Comparison of ENCODE assay signal across 8 mouse cellular contexts in the genomic region with DNA sequence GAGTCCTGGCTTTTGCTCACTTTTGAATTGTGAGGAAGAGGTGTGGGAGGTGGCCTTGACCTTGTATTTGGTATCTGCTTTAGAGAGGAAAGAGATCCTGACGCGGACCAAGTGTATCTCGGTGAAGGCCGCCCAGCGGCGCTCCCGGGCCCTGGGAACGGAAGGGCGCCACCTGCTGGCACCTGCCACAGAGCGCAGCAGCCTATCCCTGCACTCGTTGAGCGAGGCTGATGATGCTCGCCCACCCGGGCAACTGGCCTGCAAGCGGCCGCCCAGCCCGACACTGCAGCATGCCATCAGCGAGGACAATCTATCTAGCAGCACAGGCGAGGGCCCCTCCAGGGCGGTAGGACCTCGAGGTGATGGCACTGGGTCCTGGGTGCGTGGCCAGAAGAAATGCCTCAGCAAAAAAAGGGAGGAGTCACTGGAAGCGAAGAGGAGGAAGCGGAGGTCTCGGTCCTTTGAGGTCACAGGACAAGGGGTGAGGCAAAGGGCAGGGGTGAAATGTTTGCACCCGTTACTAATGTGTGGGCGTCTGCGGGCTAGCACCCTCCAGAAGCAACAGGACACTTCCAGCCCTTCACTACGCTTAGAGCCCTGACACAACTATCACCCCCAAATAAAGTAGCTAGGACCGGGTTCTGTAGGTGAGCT. TPM values are rescaled to one million over a fixed set of nuclear protein-coding genes. Genes with fewer than 3 reads are reported as not detected.
DNase-seq lines count a peak whose midpoint lies in the region; ATAC-seq lines count a peak whose summit lies in the region.

No protein-coding gene starts in this region.

- no peak overlapping the region for H3K27ac ChIP-seq in hindbrain, embryonic 15.5 days (replicated peaks)

- intact Hi-C loops in left cerebral cortex, postnatal 14 days (cut with DNase I), result loop anchor here (2.0 to 5.0 kb wide), 2 partner anchors 44 to 112 kb away; a partner anchor contains a TSS

- H3K4me3 ChIP-seq in hindbrain, embryonic 15.5 days, result peak overlapping the region; percentile 26

- peaks cover 20% of the 10 kb centered on the region for H3K27me3 ChIP-seq in hindbrain, embryonic 15.5 days

- 13% methylated on average over 30 of the region's 30 CpGs for WGBS in hindbrain, embryonic 15.5 days

- peaks cover 49% of the 10 kb centered on the region for H3K4me1 ChIP-seq in hindbrain, embryonic 15.5 days (replicated peaks)

- peak overlapping the region; percentile 55 for H3K4me2 ChIP-seq in hindbrain, embryonic 15.5 days

- no peak overlapping the region for H3K9ac ChIP-seq in hindbrain, embryonic 15.5 days

- DNase-seq in T-cell, adult 2 months (ENCODE audit: low spot score), result peak; percentile 55
- peak; percentile 94 to 95 for DNase-seq in cerebellum, postnatal 25 days
- DNase-seq in gastrocnemius, adult 18-20 months (ENCODE audit: low spot score), result peak; percentile 80
- peak; percentile 82 to 88 for DNase-seq in left cerebral cortex, postnatal 14 days (ENCODE audit: low spot score in 2 of 2)
- peak; percentile 88 for DNase-seq in right cerebral cortex, postnatal 14 days
- peak; percentile 64 to 72 for DNase-seq in urinary bladder, postnatal 36 days (ENCODE audit: low spot score in 2 of 2)

- peak; percentile 16; the same call in 1 of the 2 replicates for ATAC-seq in hindbrain, embryonic 15.5 days (ENCODE audit: low FRiP score, low read depth)
- ATAC-seq in megakaryocyte-erythroid progenitor cell, adult 5-6 weeks (replicated peaks; ENCODE audit: low FRiP score, low TSS enrichment, poor library complexity, severe bottlenecking), result peak; percentile 77

- H3K36me3 ChIP-seq in hindbrain, embryonic 15.5 days, result no peaks in the 10 kb centered on the region

- no peaks in the 10 kb centered on the region for H3K9me3 ChIP-seq in hindbrain, embryonic 15.5 days

RNA-seq across cellular contexts. Expression of a gene that starts 6.6 kb away (rescaled TPM):
- total RNA-seq in gastrocnemius, adult 18-20 months (2021), result not detected
- 26.0 and 26.4 TPM in 2 replicates for polyA plus RNA-seq in hindbrain, embryonic 15.5 days (2015; fragmentation: Nextera tagmentation; extraction: Ambion mirVana)
- 10 to 100 TPM; 38.4 to 38.6 TPM for total RNA-seq in left cerebral cortex, postnatal 14 days (2021)
- total RNA-seq in megakaryocyte-erythroid progenitor cell, adult 5-6 weeks (2014; fragmentation: Nextera tagmentation), result not detected in 2 replicates
- total RNA-seq in megakaryocyte-erythroid progenitor cell, adult 5-6 weeks (2017), result not detected in 2 replicates

RNA-seq across cellular contexts. Expression of a gene that starts 9.5 kb away (rescaled TPM):
- not detected for total RNA-seq in gastrocnemius, adult 18-20 months (2021)
- polyA plus RNA-seq in hindbrain, embryonic 15.5 days (2015; fragmentation: Nextera tagmentation; extraction: Ambion mirVana), result not detected in 2 replicates
- not detected for total RNA-seq in left cerebral cortex, postnatal 14 days (2021)
- total RNA-seq in megakaryocyte-erythroid progenitor cell, adult 5-6 weeks (2014; fragmentation: Nextera tagmentation), result not detected in 2 replicates
- total RNA-seq in megakaryocyte-erythroid progenitor cell, adult 5-6 weeks (2017), result not detected in 2 replicates

RNA-seq across cellular contexts. Expression of a gene that starts 24.0 kb away (rescaled TPM):
- total RNA-seq in gastrocnemius, adult 18-20 months (2021), result 1 to 10 TPM in 1 of 2 experiments, under 1 TPM in 1; 0.57 to 1.1 TPM
- polyA plus RNA-seq in hindbrain, embryonic 15.5 days (2015; fragmentation: Nextera tagmentation; extraction: Ambion mirVana), result 0.51 and 0.93 TPM in 2 replicates
- total RNA-seq in left cerebral cortex, postnatal 14 days (2021), result 10 to 100 TPM in 1 of 2 experiments, 1 to 10 TPM in 1; 8.8 to 11.2 TPM
- not detected in 2 replicates for total RNA-seq in megakaryocyte-erythroid progenitor cell, adult 5-6 weeks (2014; fragmentation: Nextera tagmentation)
- total RNA-seq in megakaryocyte-erythroid progenitor cell, adult 5-6 weeks (2017), result not detected in 2 replicates

Comparison
In these comparisons a context has a peak if more than half of its experiments do, and no peak if none do; other contexts are left out.
1. RNA of a gene that starts 6.6 kb away (total RNA-seq): 38.4 to 38.6 TPM in left cerebral cortex, postnatal 14 days; not detected in gastrocnemius, adult 18-20 months and not detected in megakaryocyte-erythroid progenitor cell, adult 5-6 weeks; every median in the first group is over 10 times any median in the second.
2. RNA of a gene that starts 24.0 kb away (total RNA-seq): 8.8 to 11.2 TPM in left cerebral cortex, postnatal 14 days; 0.57 to 1.1 TPM in gastrocnemius, adult 18-20 months and not detected in megakaryocyte-erythroid progenitor cell, adult 5-6 weeks; every median in the first group is over 4 times any median in the second.
3. Peak in every context shown above with its lines, with median percentiles within 50 percentile points of each other: DNase-seq.